Mouse (Mus musculus) testis, adult 2 months (tissue): ENCODE results near the gene Gm43517.

ENCODE experiments used
- CTCF ChIP-seq: fragments of 200-500 bp; IDR thresholded peaks from 2 replicates; pipeline ENCODE4 v1.5.1; 2012; ENCODE audit warnings: low read depth, mild to moderate bottlenecking, inconsistent platforms, low read length, moderate library complexity; ENCODE audit not compliant: control insufficient read depth, insufficient read depth, insufficient replicate concordance
- POLR2A ChIP-seq: fragments of 200-500 bp; IDR thresholded peaks from 2 replicates; pipeline ENCODE4 v1.6.1; 2012; ENCODE audit warnings: low read depth, mild to moderate bottlenecking, inconsistent platforms, low read length, moderate library complexity; ENCODE audit not compliant: control insufficient read depth

DNA sequence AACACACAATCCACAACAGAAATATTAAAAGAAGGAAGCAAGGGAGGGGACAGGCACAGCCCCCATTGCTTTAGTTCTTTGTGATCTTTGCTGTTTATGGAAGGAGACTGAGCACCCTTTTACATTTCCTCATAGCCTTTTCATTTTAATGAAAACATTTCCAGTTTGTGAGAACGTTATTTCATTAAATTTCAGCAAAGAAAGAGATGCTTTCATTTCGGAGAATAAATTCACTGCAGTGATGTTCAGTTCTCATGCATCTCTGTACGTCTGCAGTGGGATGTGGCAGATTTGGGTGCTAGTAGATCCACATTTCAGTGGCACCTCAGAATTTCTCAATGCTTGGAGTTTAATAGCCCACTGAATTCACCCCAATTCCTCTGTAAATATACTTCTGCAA, 13.7 kb downstream of the Gm43517 start:
- TF ChIP-seq CTCF: no peak
- no peak for TF ChIP-seq POLR2A
